Mouse (Mus musculus) heart, embryonic 11.5 days (tissue): ENCODE results near the gene Igdcc3. TPM values are rescaled to one million over a fixed set of nuclear protein-coding genes. Genes with fewer than 3 reads are reported as not detected.

Experiments
- ATAC-seq: fragments of 200-750 bp; cut with Nextera tagmentation; replicated peaks from 2 replicates; pipeline ENCODE4 v1.8.0; 2017; ENCODE audit warnings: moderate library complexity; ENCODE audit not compliant: insufficient number of reproducible peaks, low FRiP score, low TSS enrichment
- H3K27ac ChIP-seq: fragments of 300-500 bp; sonication (generic); 2 replicates; pipeline ENCODE4 v1.5.1; 2014; ENCODE audit warnings: mild to moderate bottlenecking, low read depth, low read length
- H3K27me3 ChIP-seq: fragments of 300-500 bp; sonication (generic); 2 replicates; pipeline ENCODE4 v1.6.1; 2014; ENCODE audit warnings: mild to moderate bottlenecking, low read length, mixed read lengths; ENCODE audit not compliant: control insufficient read depth, insufficient read depth
- H3K36me3 ChIP-seq: fragments of 300-500 bp; sonication (generic); 2 replicates; pipeline ENCODE4 v1.6.1; 2014; ENCODE audit warnings: mild to moderate bottlenecking, low read length, moderate library complexity, mixed read lengths; ENCODE audit not compliant: control insufficient read depth, insufficient read depth
- H3K4me1 ChIP-seq: fragments of 300-500 bp; sonication (generic); 2 replicates; pipeline ENCODE4 v1.6.1; 2014; ENCODE audit warnings: low read length; ENCODE audit not compliant: control insufficient read depth, insufficient read depth
- H3K4me2 ChIP-seq: fragments of 300-500 bp; sonication (generic); 2 replicates; pipeline ENCODE4 v1.6.1; 2014; ENCODE audit warnings: mild to moderate bottlenecking, moderate library complexity
- H3K4me3 ChIP-seq: fragments of 300-500 bp; sonication (generic); 2 replicates; pipeline ENCODE4 v1.5.1; 2014; ENCODE audit warnings: low read depth, low read length
- H3K9ac ChIP-seq: fragments of 300-500 bp; sonication (generic); 2 replicates; pipeline ENCODE4 v1.6.1; 2014; ENCODE audit warnings: mild to moderate bottlenecking, low read depth, low read length, moderate library complexity
- H3K9me3 ChIP-seq: fragments of 300-500 bp; sonication (generic); replicated peaks from 2 replicates; pipeline ENCODE4 v1.6.1; 2016; ENCODE audit warnings: low read length; ENCODE audit not compliant: control insufficient read depth
- WGBS: fragments of 180-500 bp; shearing (Covaris S2); extraction: QIAGEN DNeasy Blood & Tissue Kit; methylation state at CpG from one replicate; pipeline ENCODE4 v1.1.7; 2014; ENCODE audit not compliant: insufficient replicate concordance; 5-methylcytosine and 5-hydroxymethylcytosine counted together
- polyA plus RNA-seq: library from polyadenylated mRNA; unstranded; fragments of >200 nt; fragmentation: Nextera tagmentation; extraction: Ambion mirVana; gene quantifications from 2 replicates; pipeline ENCODE4 v1.2.1, GENCODE M21; 2014

The Igdcc3 gene
- polyA plus RNA-seq, 1 experiment from 2014 or later, result 6.3 TPM

DNA sequence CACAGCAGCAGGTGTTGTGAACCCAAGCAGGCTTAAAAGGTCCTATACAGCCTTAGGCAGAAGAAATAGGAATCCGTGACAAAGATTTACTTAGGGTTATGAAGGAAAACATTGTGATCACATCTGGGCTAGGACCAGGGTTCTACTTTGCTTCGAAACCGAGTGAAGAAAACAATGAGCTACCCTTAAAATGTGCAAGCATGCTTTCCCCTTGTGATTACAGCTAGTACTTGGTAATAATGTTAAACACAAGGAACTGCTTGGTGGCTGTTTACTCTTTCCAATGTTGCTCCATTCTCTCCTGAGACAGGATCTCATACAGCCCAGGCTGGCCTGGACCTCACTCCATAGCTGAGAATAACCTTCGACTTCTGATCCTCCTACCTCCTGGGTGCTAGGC is 20.2 kb downstream of the Igdcc3 start:
- WGBS, result 46% methylated on average over 4 of the region's 4 CpGs
- Histone ChIP-seq H3K4me2 (no peak overlapping the region), H3K27ac (no peak overlapping the region), H3K9ac (no peak overlapping the region), H3K9me3 (no peaks in the 10 kb centered on the region), H3K36me3 (no peaks in the 10 kb centered on the region), H3K4me3 (no peak overlapping the region), H3K4me1 (peaks cover 26% of the 10 kb centered on the region), H3K27me3 (peaks cover 22% of the 10 kb centered on the region)
- no peak for ATAC-seq

DNA sequence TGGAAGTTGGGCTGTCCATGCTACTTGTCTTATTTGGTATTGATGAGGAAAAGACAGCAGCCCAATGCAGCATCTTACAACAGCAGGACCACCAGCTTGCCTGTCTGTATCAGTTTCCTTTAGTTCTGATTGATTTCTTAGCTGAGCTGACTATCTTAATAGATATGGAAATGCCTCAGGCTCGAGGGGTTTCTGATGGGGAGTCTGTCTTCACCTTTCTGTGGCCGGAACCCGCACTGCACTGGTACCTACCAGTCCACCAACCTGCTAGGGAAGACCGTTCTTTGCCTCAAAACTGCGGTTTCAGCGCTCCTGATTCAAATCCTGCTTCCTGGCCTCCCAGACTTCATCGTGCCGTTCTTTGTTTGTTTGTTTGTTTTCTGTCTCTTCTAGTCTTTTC is 20.9 kb downstream of the Igdcc3 start:
- Histone ChIP-seq H3K4me2 (no peak overlapping the region), H3K27me3 (peaks cover 22% of the 10 kb centered on the region), H3K27ac (no peak overlapping the region), H3K4me1 (peaks cover 19% of the 10 kb centered on the region), H3K4me3 (no peak overlapping the region), H3K9ac (no peak overlapping the region), H3K36me3 (no peaks in the 10 kb centered on the region), H3K9me3 (no peaks in the 10 kb centered on the region)
- 16% methylated on average over 8 of the region's 8 CpGs for WGBS
- no peak for ATAC-seq

DNA sequence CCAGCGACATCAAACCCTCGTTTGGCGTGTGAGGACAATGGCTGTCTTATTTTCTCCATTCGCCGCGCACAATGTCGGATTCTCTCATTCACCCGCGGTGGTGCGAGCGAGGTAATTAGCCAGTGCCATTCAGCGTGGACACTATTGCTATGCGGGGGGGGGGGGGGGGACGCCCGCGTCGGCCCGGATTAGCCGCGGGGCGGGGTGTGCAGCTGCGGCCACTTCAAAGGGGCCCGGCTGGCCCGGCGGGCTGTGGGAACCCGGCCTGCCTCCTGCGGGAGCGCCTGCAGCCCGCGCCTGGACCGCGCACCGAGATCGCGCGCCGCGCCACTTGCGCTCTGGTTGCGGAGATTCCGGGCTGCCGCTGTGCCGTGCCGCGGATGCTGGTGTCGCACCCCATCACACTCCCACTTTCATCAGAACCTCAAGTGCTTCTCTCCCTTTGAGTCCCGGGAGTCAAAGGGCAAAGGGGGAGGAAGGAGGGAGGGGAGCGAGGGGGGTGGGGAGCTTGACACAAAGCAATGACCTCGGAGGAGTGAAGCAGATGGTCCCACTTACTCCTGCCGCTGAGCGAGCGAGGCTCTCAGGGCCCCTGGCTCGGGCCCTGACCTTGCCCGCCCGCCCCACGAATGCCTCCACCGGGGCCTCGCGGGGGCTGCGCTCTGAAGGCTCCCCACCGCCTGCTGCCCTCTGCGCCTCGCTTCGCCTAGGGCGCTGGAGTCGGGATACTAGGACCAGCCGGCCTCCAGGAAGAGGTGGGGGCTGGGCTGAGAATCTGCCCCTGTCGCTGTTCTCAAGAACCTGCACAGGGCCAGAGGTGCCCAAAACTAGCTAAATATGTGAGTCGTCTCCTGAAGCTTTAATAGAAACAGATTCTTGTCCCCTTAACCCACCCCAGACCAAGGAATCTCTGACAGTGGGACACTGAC is 22.0 kb downstream of the Igdcc3 start:
- Histone ChIP-seq H3K4me2 (peak overlapping the region; percentile 93), H3K9ac (peak overlapping the region; percentile 69), H3K4me1 (peaks cover 8% of the 10 kb centered on the region), H3K36me3 (no peaks in the 10 kb centered on the region), H3K27me3 (peaks cover 22% of the 10 kb centered on the region), H3K27ac (no peak overlapping the region), H3K4me3 (peak overlapping the region; percentile 54), H3K9me3 (no peaks in the 10 kb centered on the region)
- WGBS, result under 1% methylated on average over 63 of the region's 69 CpGs
- 0 out of 2 replicates have a peak, but pooled peaks have one; percentile 39 for ATAC-seq

DNA sequence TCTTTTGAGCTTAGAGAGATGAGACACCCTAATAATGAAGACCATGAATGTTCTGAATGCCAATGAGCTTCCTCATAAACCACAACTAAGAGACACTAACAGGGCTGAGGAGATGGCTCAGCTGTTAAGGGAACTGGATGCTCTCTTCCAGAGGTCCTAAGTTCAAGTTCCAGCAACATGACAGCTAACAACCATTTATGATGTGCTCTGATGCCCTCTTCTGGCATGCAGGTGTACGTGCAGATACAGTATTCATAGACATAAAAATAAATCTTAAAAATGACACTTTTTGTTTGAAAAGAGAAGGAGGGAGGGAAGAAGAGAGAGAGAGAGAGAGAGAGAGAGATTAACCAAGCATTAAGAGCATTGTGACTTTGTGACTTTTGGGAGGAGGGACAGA is 23.9 kb downstream of the Igdcc3 start:
- Histone ChIP-seq H3K36me3 (no peaks in the 10 kb centered on the region), H3K9ac (no peak overlapping the region), H3K27me3 (peaks cover 22% of the 10 kb centered on the region), H3K4me2 (no peak overlapping the region), H3K4me1 (peaks cover 6% of the 10 kb centered on the region; the same call in 1 of the 2 replicates), H3K4me3 (no peak overlapping the region), H3K27ac (no peak overlapping the region), H3K9me3 (no peaks in the 10 kb centered on the region)
- 13% methylated on average over 1 of the region's 1 CpGs for WGBS
- no peak for ATAC-seq

DNA sequence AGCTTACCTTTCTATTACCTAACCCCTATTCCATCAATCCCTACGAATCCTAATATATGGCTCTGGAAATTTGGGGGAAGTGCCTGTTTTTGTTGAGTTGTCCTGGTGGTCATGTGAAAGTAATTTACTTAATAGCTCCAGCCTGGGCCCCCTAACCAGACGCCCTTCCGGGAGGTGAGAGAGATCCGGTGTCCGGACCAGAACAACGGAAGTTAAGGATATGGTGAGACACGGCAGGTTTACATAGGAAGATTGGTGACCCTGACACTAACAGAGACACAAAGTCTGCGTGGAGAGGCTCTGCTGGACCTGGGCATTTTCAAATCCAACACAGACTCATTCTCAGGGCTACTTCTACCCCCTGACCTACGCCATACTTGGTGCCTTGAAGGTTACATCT is 25.4 kb downstream of the Igdcc3 start:
- Histone ChIP-seq H3K4me2 (no peak overlapping the region), H3K4me3 (no peak overlapping the region), H3K9me3 (no peaks in the 10 kb centered on the region), H3K27me3 (peaks cover 19% of the 10 kb centered on the region), H3K36me3 (no peaks in the 10 kb centered on the region), H3K27ac (no peak overlapping the region), H3K4me1 (peaks cover 6% of the 10 kb centered on the region; the same call in 1 of the 2 replicates), H3K9ac (no peak overlapping the region)
- 56% methylated on average over 9 of the region's 9 CpGs for WGBS
- no peak for ATAC-seq

DNA sequence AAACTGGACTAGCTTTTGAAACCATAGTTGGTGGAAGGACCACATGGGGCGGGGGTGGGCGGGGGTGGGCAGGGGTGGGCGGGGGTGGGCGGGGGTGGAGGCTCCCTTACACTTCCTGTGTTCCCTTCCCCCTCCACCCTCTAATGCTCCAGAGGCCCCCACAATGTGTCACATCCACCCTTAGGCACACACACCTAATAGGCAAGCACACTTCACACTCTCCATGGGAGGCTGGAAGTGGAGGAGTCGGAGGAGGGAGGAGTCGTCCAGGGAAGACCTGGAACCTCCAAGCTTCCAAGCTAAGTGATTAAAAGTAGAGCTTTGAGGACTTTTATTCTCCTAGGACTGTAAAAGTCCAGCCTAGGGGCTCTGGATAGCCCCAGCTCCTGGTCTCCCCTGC is 27.5 kb downstream of the Igdcc3 start:
- no peak overlapping the region for H3K9ac ChIP-seq
- WGBS, result 27% methylated on average over 5 of the region's 6 CpGs
- no peak for ATAC-seq
- no peak overlapping the region for H3K4me3 ChIP-seq
- H3K36me3 ChIP-seq, result no peaks in the 10 kb centered on the region
- no peak overlapping the region for H3K27ac ChIP-seq
- H3K4me2 ChIP-seq, result no peak overlapping the region
- no peaks in the 10 kb centered on the region for H3K9me3 ChIP-seq
- no peaks in the 10 kb centered on the region for H3K27me3 ChIP-seq
- no peaks in the 10 kb centered on the region for H3K4me1 ChIP-seq

DNA sequence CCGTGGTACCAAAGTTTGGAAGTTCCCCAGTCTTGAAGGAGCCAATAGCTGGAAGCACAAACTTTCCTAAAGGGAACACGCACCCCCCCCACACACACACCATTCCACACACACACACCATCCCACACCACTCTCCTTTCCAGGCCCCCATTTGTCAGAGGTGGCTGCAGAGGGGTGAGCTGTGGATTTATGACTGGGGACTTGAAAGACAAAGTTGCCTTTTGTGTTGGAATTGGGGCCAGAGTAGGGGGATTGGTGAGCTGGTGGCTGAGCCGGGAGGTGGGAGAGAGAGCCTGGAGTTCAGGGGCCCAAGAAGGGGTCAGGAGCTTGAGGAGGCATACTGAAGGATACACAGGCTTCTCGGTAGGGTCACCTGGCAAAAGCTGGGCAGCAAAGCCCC is 28.0 kb downstream of the Igdcc3 start:
- WGBS, result 42% methylated on average over 4 of the region's 4 CpGs

DNA sequence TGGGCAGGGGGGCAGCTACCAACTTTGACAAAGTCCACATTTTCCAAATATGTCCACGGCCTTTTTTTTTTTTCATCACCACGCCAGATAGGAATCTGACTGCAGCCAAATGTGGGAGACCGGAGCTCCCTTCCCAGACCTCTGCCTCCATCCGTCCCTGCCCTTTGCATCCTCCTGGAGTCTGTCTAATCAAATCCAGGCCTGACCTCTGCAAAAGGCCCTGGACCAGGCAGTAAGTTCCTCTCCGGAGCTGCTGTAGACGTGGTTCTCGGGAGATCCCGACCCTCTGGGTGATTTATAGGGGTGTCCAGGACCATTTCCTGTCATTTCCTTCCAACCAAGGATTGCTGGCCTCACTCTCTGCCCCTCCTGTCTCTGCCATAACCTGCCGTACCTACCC is 31.7 kb downstream of the Igdcc3 start:
- Histone ChIP-seq H3K4me3 (no peak overlapping the region), H3K9me3 (no peaks in the 10 kb centered on the region), H3K4me1 (no peaks in the 10 kb centered on the region), H3K27me3 (no peaks in the 10 kb centered on the region), H3K9ac (no peak overlapping the region), H3K27ac (no peak overlapping the region), H3K36me3 (no peaks in the 10 kb centered on the region), H3K4me2 (no peak overlapping the region)
- WGBS, result 62% methylated on average over 9 of the region's 9 CpGs
- no peak for ATAC-seq

More for the DNA sequence above, 28.0 kb downstream of the Igdcc3 start:
- H3K9me3 ChIP-seq, result no peaks in the 10 kb centered on the region
- ATAC-seq, result no peak
- H3K27me3 ChIP-seq, result no peaks in the 10 kb centered on the region
- no peaks in the 10 kb centered on the region for H3K36me3 ChIP-seq
- H3K4me1 ChIP-seq, result no peaks in the 10 kb centered on the region
- no peak overlapping the region for H3K4me2 ChIP-seq
- no peak overlapping the region for H3K4me3 ChIP-seq
- no peak overlapping the region for H3K9ac ChIP-seq
- H3K27ac ChIP-seq, result no peak overlapping the region
